Mouse (Mus musculus) neural tube, embryonic 12.5 days (tissue): ENCODE data around the gene Gngt2. TPM values are rescaled to one million over a fixed set of nuclear protein-coding genes. Genes with fewer than 3 reads are reported as not detected.
"Not testable (repeated sequence)": the region's sequence is repeated elsewhere in the genome, so short reads cannot be mapped to it uniquely, and the experiment has no call there.

Experiments
- ATAC-seq: fragments of 200-750 bp; cut with Nextera tagmentation; 2 replicates; pipeline ENCODE4 v1.8.0; 2017; ENCODE audit warnings: low read depth, mild to moderate bottlenecking, moderate TSS enrichment, moderate library complexity; ENCODE audit not compliant: low FRiP score
- H3K27ac ChIP-seq: fragments of 300-500 bp; sonication (generic); 2 replicates; pipeline ENCODE4 v1.5.1; 2016
- H3K27me3 ChIP-seq: fragments of 300-500 bp; sonication (generic); replicated peaks from 2 replicates; pipeline ENCODE4 v1.6.1; 2016; ENCODE audit warnings: mild to moderate bottlenecking
- H3K36me3 ChIP-seq: fragments of 300-500 bp; sonication (generic); 2 replicates; pipeline ENCODE4 v1.6.1; 2016; ENCODE audit warnings: mild to moderate bottlenecking
- H3K4me1 ChIP-seq: fragments of 300-500 bp; sonication (generic); 2 replicates; pipeline ENCODE4 v1.6.1; 2016
- H3K4me2 ChIP-seq: fragments of 300-500 bp; sonication (generic); replicated peaks from 2 replicates; pipeline ENCODE4 v1.6.1; 2016; ENCODE audit warnings: mild to moderate bottlenecking
- H3K4me3 ChIP-seq: fragments of 300-500 bp; sonication (generic); 2 replicates; pipeline ENCODE4 v1.5.1; 2016
- H3K9ac ChIP-seq: fragments of 300-500 bp; sonication (generic); 2 replicates; pipeline ENCODE4 v1.6.1; 2016; ENCODE audit warnings: mild to moderate bottlenecking
- H3K9me3 ChIP-seq: fragments of 300-500 bp; sonication (generic); 2 replicates; pipeline ENCODE4 v1.6.1; 2016; ENCODE audit warnings: mild to moderate bottlenecking
- WGBS: fragments of 180-500 bp; shearing (Covaris S2); methylation state at CpG from one replicate; pipeline ENCODE4 v1.1.7; 2016; 5-methylcytosine and 5-hydroxymethylcytosine counted together
- polyA plus RNA-seq: library from polyadenylated mRNA; unstranded; fragments of >200 nt; fragmentation: Nextera tagmentation; extraction: Ambion mirVana; gene quantifications from 2 replicates; pipeline ENCODE4 v1.2.1, GENCODE M21; 2016

Gngt2 gene
- polyA plus RNA-seq, 1 experiment from 2014 or later = 5.3 TPM

GRCm38 (mm10) chr11:95879861-95880260 lies 42.8 kb downstream of the Gngt2 start:
- 78% methylated on average over 2 of the region's 2 CpGs for WGBS
- not testable (repeated sequence) for H3K27ac ChIP-seq, H3K4me3 ChIP-seq, H3K9me3 ChIP-seq, H3K9ac ChIP-seq, H3K36me3 ChIP-seq, H3K4me1 ChIP-seq, ATAC-seq, H3K4me2 ChIP-seq, H3K27me3 ChIP-seq

- Histone ChIP-seq H3K27me3 (no peaks in the 10 kb centered on the region), H3K4me1 (no peaks in the 10 kb centered on the region), H3K9me3 (no peaks in the 10 kb centered on the region), H3K9ac (no peak overlapping the region), H3K4me3 (no peak overlapping the region), H3K4me2 (no peak overlapping the region), H3K36me3 (no peaks in the 10 kb centered on the region), H3K27ac (no peak overlapping the region)
- 82% methylated on average over 2 of the region's 2 CpGs for WGBS
- no peak for ATAC-seq
These were observed 53.5 kb downstream of the Gngt2 start for GRCm38 (mm10) chr11:95890462-95891051.

Other genes starting within 250 kb of the Gngt2 start
- 106 and 125 TPM in 2 replicates for gene Ngfr, start 249.5 kb upstream of the Gngt2 start, polyA plus RNA-seq
- 197 and 200 TPM in 2 replicates for gene Phb, start 170.3 kb upstream of the Gngt2 start, polyA plus RNA-seq
- 26.1 and 29.9 TPM in 2 replicates for gene Zfp652, start 124.5 kb upstream of the Gngt2 start, polyA plus RNA-seq
- gene B130006D01Rik, start 113.6 kb upstream of the Gngt2 start, polyA plus RNA-seq = 1.7 and 2.0 TPM in 2 replicates
- not detected in 2 replicates for gene Phospho1, start 12.7 kb upstream of the Gngt2 start, polyA plus RNA-seq
- gene Abi3, start 5.3 kb downstream of the Gngt2 start, polyA plus RNA-seq = 3.1 and 4.7 TPM in 2 replicates
- 0.11 TPM in 1 of 2 replicates, not detected in the other for gene B4galnt2, start 77.7 kb downstream of the Gngt2 start, polyA plus RNA-seq
- 57.1 and 73.7 TPM in 2 replicates for gene Igf2bp1, start 168.7 kb downstream of the Gngt2 start, polyA plus RNA-seq
- gene Gip, start 187.3 kb downstream of the Gngt2 start, polyA plus RNA-seq = not detected in 2 replicates
- gene Snf8, start 197.7 kb downstream of the Gngt2 start, polyA plus RNA-seq = 130 and 134 TPM in 2 replicates
- 35.1 and 42.2 TPM in 2 replicates for gene Ube2z, start 228.2 kb downstream of the Gngt2 start, polyA plus RNA-seq
- gene Atp5g1, start 238.5 kb downstream of the Gngt2 start, polyA plus RNA-seq = 483 and 502 TPM in 2 replicates